In genomic region chr17:65811032-65811431, GRCm38 (mm10) we compare ENCODE assay signal across 25 mouse cellular contexts. TPM values are rescaled to one million over a fixed set of nuclear protein-coding genes. Genes with fewer than 3 reads are reported as not detected.
DNase-seq lines count a peak whose midpoint lies in the region; ATAC-seq and TF ChIP-seq lines count a peak whose summit lies in the region.
"Had no signal": no experiment of that assay in that cellular context is flagged by ENCODE, and none has a peak within 500 bp of the region (broad histone marks: within the 10 kb centered on the region; RNA-seq: fewer than 3 reads in every experiment).

No protein-coding gene starts in this region.

- no peak overlapping the region for H3K4me2 ChIP-seq in kidney, postnatal 0 days (ENCODE audit: low read length)
- H3K4me2 ChIP-seq: heart, embryonic 12.5 days; hindbrain, embryonic 14.5 days; limb, embryonic 12.5 days; liver, embryonic 12.5 days; midbrain, embryonic 11.5 days; neural tube, embryonic 13.5 days had no signal

- DNase-seq in kidney, postnatal 0 days (ENCODE audit: low spot score), result no peak
- no peak for DNase-seq in kidney, postnatal 25 days
- DNase-seq in urinary bladder, postnatal 36 days (ENCODE audit: low spot score in 2 of 2), result peak; percentile 37 to 55
- no peak for DNase-seq in urinary bladder, postnatal 4 days (ENCODE audit: low spot score in 2 of 2)
- peak; percentile 51 for DNase-seq in large intestine, adult 2 months (ENCODE audit: low read depth, low spot score)
- DNase-seq in gastrocnemius, adult 8-10 months (ENCODE audit: low spot score in 2 of 2), result no peak
- no peak for DNase-seq in layer of hippocampus, postnatal 25 days (ENCODE audit: extremely low spot score in 1 of 2, low spot score in 1 of 2)
- DNase-seq: adrenal gland, postnatal 25 days; cerebellum, adult 18-20 months; cerebellum, postnatal 10 days; gastrocnemius, postnatal 36 days; heart, adult 2 months; kidney, adult 8-10 months; kidney, postnatal 10 days; liver, postnatal 0 days; thymus, adult 18-20 months; thymus, postnatal 25 days had no signal

- H3K27me3 ChIP-seq in kidney, postnatal 0 days (ENCODE audit: insufficient read depth, low read length), result no peaks in the 10 kb centered on the region
- H3K27me3 ChIP-seq: heart, embryonic 12.5 days; limb, embryonic 12.5 days; liver, embryonic 12.5 days; neural tube, embryonic 13.5 days had no signal

- H3K4me3 ChIP-seq in kidney, postnatal 0 days (replicated peaks; ENCODE audit: low read depth, low read length), result no peak overlapping the region
- H3K4me3 ChIP-seq: heart, adult 2 months; heart, embryonic 12.5 days; left cerebral cortex, adult 2 months; limb, embryonic 12.5 days; liver, embryonic 12.5 days; neural tube, embryonic 13.5 days had no signal

- ATAC-seq in kidney, postnatal 0 days (replicated peaks; ENCODE audit: low FRiP score, low read depth), result no peak; the same call in 1 of the 2 replicates
- ATAC-seq: forebrain, embryonic 14.5 days; liver, embryonic 12.5 days; liver, postnatal 0 days had no signal

- peak; percentile 35; the same call in 1 of the 2 replicates for TF ChIP-seq CTCF in kidney, postnatal 0 days (IDR thresholded peaks at IDR 0.05; ENCODE audit: low read depth)

- H3K9me3 ChIP-seq in kidney, postnatal 0 days (replicated peaks; ENCODE audit: low read length), result no peaks in the 10 kb centered on the region
- H3K9me3 ChIP-seq: heart, embryonic 12.5 days; limb, embryonic 12.5 days; liver, embryonic 12.5 days; neural tube, embryonic 13.5 days had no signal

- no peaks in the 10 kb centered on the region for H3K4me1 ChIP-seq in kidney, postnatal 0 days (replicated peaks; ENCODE audit: insufficient read depth, low read length)
- H3K4me1 ChIP-seq: limb, embryonic 12.5 days; liver, embryonic 12.5 days; neural tube, embryonic 13.5 days had no signal

- H3K27ac ChIP-seq in kidney, postnatal 0 days, result no peak overlapping the region
- H3K27ac ChIP-seq: heart, adult 2 months; hindbrain, embryonic 14.5 days; left cerebral cortex, adult 2 months; limb, embryonic 12.5 days; liver, embryonic 12.5 days; neural tube, embryonic 13.5 days had no signal

- 65% methylated on average over 5 of the region's 5 CpGs for WGBS in kidney, postnatal 0 days
- 34% methylated on average over 5 of the region's 5 CpGs for WGBS in large intestine, adult 2 months

- no peak overlapping the region for H3K9ac ChIP-seq in kidney, postnatal 0 days (ENCODE audit: low read depth, low read length)
- H3K9ac ChIP-seq: heart, embryonic 12.5 days; hindbrain, embryonic 14.5 days; limb, embryonic 12.5 days; liver, embryonic 12.5 days; liver, postnatal 0 days; neural tube, embryonic 13.5 days had no signal

- peaks cover 39% of the 10 kb centered on the region for H3K36me3 ChIP-seq in kidney, postnatal 0 days (ENCODE audit: insufficient read depth, low read length)

RNA-seq across cellular contexts. Expression of gene Ppp4r1, which starts 28.7 kb away (rescaled TPM):
- polyA plus RNA-seq in kidney, postnatal 0 days (2015; fragmentation: Nextera tagmentation; extraction: Ambion mirVana), result 32.5 and 35.0 TPM in 2 replicates
- polyA plus RNA-seq in large intestine, adult 2 months (2012; rRNA removed), result 48.2 and 70.3 TPM in 2 replicates
- 10 to 100 TPM; 19.7 to 25.4 (median 22.0) TPM for total RNA-seq in gastrocnemius, adult 8-10 months (2022)
- 10 to 100 TPM; 27.3 to 34.3 TPM for total RNA-seq in layer of hippocampus, postnatal 25 days (2021)

RNA-seq across cellular contexts. Expression of gene Rab31, which starts 38.5 kb away (rescaled TPM):
- polyA plus RNA-seq in kidney, postnatal 0 days (2015; fragmentation: Nextera tagmentation; extraction: Ambion mirVana), result 30.0 and 34.6 TPM in 2 replicates
- polyA plus RNA-seq in large intestine, adult 2 months (2012; rRNA removed), result 10.2 and 12.7 TPM in 2 replicates
- total RNA-seq in gastrocnemius, adult 8-10 months (2022), result 1 to 10 TPM; 2.6 to 5.5 (median 3.6) TPM
- 10 to 100 TPM; 55.7 to 59.0 TPM for total RNA-seq in layer of hippocampus, postnatal 25 days (2021)

Comparison
In these comparisons a context has a peak if more than half of its experiments do, and no peak if none do; other contexts are left out.
1. DNase-seq: peak in urinary bladder, postnatal 36 days (2 of 2) and large intestine, adult 2 months (single experiment); none in kidney, postnatal 0 days (single experiment), kidney, postnatal 25 days (0 of 2), urinary bladder, postnatal 4 days (0 of 2), gastrocnemius, adult 8-10 months (0 of 2) and layer of hippocampus, postnatal 25 days (0 of 2).
2. RNA of gene Rab31, which starts 38.5 kb away (total RNA-seq): 55.7 to 59.0 TPM in layer of hippocampus, postnatal 25 days; 2.6 to 5.5 TPM in gastrocnemius, adult 8-10 months; every median in the first group is over 4 times any median in the second.